Mouse (Mus musculus) liver, adult 2 months (tissue): Measurements from ENCODE around the gene Yy1.

Experiments
- CTCF ChIP-seq: fragments of 200-500 bp; IDR thresholded peaks from 2 replicates; pipeline ENCODE4 v1.5.1; 2011; ENCODE audit warnings: low read depth, low read length, control low read depth
- POLR2A ChIP-seq: fragments of 200-500 bp; IDR thresholded peaks from 2 replicates; pipeline ENCODE4 v1.6.1; 2011; ENCODE audit warnings: low read length, control low read depth; ENCODE audit not compliant: insufficient read depth; ENCODE audit errors: extremely low read depth

- TF ChIP-seq CTCF = no peak
- TF ChIP-seq POLR2A = no peak
Measured at GRCm38 (mm10) chr12:108758682-108759081, 34.1 kb upstream of the Yy1 start.
